Mouse (Mus musculus) neural tube, embryonic 14.5 days (tissue): ENCODE measurements around the gene Mlh1. TPM values are rescaled to one million over a fixed set of nuclear protein-coding genes. Genes with fewer than 3 reads are reported as not detected.

Source experiments
- ATAC-seq: fragments of 200-750 bp; cut with Nextera tagmentation; 2 replicates; pipeline ENCODE4 v1.8.0; 2017; ENCODE audit warnings: low read depth, mild to moderate bottlenecking, moderate TSS enrichment, moderate library complexity
- H3K27ac ChIP-seq: fragments of 300-500 bp; sonication (generic); 2 replicates; pipeline ENCODE4 v1.5.1; 2014; ENCODE audit warnings: low read depth, mild to moderate bottlenecking, control low read depth, low read length, moderate library complexity, mixed read lengths
- H3K27me3 ChIP-seq: fragments of 300-500 bp; sonication (generic); 2 replicates; pipeline ENCODE4 v1.6.1; 2014; ENCODE audit warnings: low read length; ENCODE audit not compliant: control insufficient read depth, insufficient read depth
- H3K36me3 ChIP-seq: fragments of 300-500 bp; sonication (generic); 2 replicates; pipeline ENCODE4 v1.6.1; 2014; ENCODE audit warnings: low read length, mixed read lengths; ENCODE audit not compliant: control insufficient read depth, insufficient read depth
- H3K4me1 ChIP-seq: fragments of 300-500 bp; sonication (generic); 2 replicates; pipeline ENCODE4 v1.6.1; 2014; ENCODE audit warnings: low read length; ENCODE audit not compliant: control insufficient read depth, insufficient read depth
- H3K4me2 ChIP-seq: fragments of 300-500 bp; sonication (generic); 2 replicates; pipeline ENCODE4 v1.6.1; 2014; ENCODE audit warnings: mild to moderate bottlenecking, low read depth, low read length, control low read depth
- H3K4me3 ChIP-seq: fragments of 300-500 bp; sonication (generic); 2 replicates; pipeline ENCODE4 v1.5.1; 2014; ENCODE audit warnings: low read depth, low read length, control low read depth, mixed read lengths
- H3K9ac ChIP-seq: fragments of 300-500 bp; sonication (generic); replicated peaks from 2 replicates; pipeline ENCODE4 v1.6.1; 2014; ENCODE audit warnings: low read depth, mild to moderate bottlenecking, control low read depth, low read length, mixed read lengths
- H3K9me3 ChIP-seq: fragments of 300-500 bp; sonication (generic); 2 replicates; pipeline ENCODE4 v1.6.1; 2016; ENCODE audit warnings: low read length; ENCODE audit not compliant: control insufficient read depth
- WGBS: fragments of 180-500 bp; shearing (Covaris S2); extraction: QIAGEN DNeasy Blood & Tissue Kit; methylation state at CpG from one replicate; pipeline ENCODE4 v1.1.7; 2014; 5-methylcytosine and 5-hydroxymethylcytosine counted together
- polyA plus RNA-seq: library from polyadenylated mRNA; unstranded; fragments of >200 nt; fragmentation: Nextera tagmentation; extraction: Ambion mirVana; gene quantifications from 2 replicates; pipeline ENCODE4 v1.2.1, GENCODE M21; 2014

Gene Mlh1
- polyA plus RNA-seq, 1 experiment from 2014 or later: 26.5 TPM

DNA sequence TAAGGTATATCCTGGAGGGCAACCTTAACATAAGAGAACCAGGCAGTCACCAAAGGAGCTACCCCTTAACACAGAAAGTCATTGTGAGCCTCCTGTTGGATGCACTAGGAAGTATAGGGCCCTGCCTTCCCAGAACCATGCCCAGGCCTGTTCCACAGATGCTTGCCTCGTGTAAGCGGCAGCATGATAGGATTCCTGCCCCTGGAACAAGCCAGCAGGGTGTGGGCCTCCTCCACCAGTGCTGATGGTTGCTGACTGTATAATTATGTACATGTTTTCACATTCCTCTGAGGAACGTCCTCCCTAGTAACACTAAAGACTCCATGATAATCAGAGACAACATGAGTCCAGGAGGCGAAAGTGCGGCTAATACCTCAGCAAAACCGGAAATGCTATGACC, 28.2 kb downstream of the Mlh1 start:
- WGBS: 88% methylated on average over 6 of the region's 6 CpGs
- Histone ChIP-seq H3K36me3 (peaks cover 30% of the 10 kb centered on the region), H3K9ac (no peak overlapping the region), H3K27ac (no peak overlapping the region), H3K27me3 (no peaks in the 10 kb centered on the region), H3K9me3 (no peaks in the 10 kb centered on the region), H3K4me3 (no peak overlapping the region), H3K4me2 (no peak overlapping the region), H3K4me1 (no peaks in the 10 kb centered on the region)
- ATAC-seq: no peak

DNA sequence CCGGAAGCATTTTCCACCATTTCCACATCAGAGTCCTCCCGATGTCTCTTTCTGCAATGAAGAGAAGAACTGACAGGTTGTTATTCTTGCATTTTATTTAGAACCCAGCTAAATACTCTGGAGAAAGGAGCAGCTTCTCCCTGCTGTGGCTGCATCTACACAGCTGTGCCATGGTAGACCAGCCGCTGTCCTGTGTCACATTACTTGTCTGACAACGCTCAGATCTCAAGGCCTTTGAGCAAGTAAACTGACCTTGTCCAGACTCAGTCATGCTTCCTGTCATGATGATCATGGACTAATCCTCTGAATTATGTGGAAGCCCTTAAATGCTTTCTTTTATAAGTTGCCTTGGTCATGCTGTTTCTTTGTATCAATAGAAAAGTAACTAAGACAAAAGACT, 31.8 kb downstream of the Mlh1 start:
- H3K36me3 ChIP-seq: peaks cover 22% of the 10 kb centered on the region
- no peak overlapping the region for H3K27ac ChIP-seq
- 85% methylated on average over 4 of the region's 4 CpGs for WGBS
- H3K9me3 ChIP-seq: no peaks in the 10 kb centered on the region
- H3K4me2 ChIP-seq: no peak overlapping the region
- H3K9ac ChIP-seq: no peak overlapping the region
- H3K27me3 ChIP-seq: no peaks in the 10 kb centered on the region
- no peaks in the 10 kb centered on the region for H3K4me1 ChIP-seq
- no peak for ATAC-seq
- H3K4me3 ChIP-seq: no peak overlapping the region

DNA sequence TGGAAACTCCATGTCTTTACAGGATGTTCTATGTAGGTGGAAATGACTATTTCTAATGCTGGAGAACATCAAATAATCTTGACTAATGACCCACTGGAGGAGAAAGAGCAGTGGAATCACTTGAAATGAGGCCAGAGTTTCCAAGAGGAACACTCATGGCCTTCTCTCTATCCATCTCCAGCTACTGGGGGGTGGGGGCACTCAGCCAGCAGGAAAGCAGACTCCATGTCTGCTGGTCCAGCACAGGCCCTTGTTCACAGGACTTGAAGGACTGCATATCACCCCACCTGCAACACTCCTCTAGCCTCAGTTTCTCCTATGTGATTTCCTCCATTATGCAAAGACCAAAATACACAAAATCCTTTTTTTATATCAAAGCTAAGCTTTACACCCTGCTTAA, 33.9 kb downstream of the Mlh1 start:
- Histone ChIP-seq H3K36me3 (peaks cover 25% of the 10 kb centered on the region), H3K4me2 (no peak overlapping the region), H3K4me3 (no peak overlapping the region), H3K27ac (no peak overlapping the region), H3K27me3 (no peaks in the 10 kb centered on the region), H3K9me3 (no peaks in the 10 kb centered on the region), H3K4me1 (no peaks in the 10 kb centered on the region), H3K9ac (no peak overlapping the region)
- no peak for ATAC-seq

DNA sequence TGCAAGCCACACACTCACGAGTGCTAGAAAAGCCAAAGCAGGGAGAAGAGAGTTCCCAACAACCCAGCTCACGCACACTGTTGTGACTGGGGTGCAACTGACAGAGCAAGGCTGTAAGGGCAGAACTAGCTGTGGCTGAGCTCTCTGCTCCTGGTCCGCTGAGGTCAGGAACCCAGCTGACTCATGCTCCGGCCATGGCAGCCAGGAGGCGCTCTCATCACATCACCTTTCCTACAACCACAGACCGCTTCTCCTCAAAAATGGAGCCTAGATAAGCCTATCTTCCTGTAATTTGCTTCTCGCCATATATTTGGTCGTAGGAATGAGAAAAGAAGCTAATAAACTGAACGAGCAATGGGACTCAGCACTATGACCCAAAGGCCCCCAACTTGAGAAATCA, 36.9 kb downstream of the Mlh1 start:
- Histone ChIP-seq H3K4me1 (no peaks in the 10 kb centered on the region), H3K27ac (no peak overlapping the region), H3K9me3 (no peaks in the 10 kb centered on the region), H3K4me2 (no peak overlapping the region), H3K9ac (no peak overlapping the region), H3K4me3 (no peak overlapping the region), H3K27me3 (no peaks in the 10 kb centered on the region), H3K36me3 (peaks cover 21% of the 10 kb centered on the region)
- no peak for ATAC-seq
- 92% methylated on average over 9 of the region's 9 CpGs for WGBS

DNA sequence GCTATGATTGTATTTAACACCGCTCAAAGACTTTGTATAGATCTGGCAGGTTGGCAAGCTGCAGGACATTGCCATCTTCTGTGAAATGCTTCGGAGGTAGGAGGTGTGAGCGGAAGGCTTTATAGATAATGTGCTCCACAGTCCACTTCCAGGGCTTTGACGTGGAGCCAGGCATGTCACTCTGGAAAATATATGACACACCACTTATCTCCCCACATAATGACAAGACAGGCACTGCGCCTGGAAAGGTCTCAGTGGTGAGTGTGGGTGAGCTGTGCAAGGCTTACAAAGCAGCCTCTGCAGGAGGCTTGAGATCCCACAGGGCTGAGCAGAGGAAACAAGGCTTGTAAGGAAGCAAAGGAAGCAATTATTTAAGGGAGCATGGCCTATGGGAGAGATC, 43.1 kb downstream of the Mlh1 start:
- Histone ChIP-seq H3K9ac (no peak overlapping the region), H3K4me2 (no peak overlapping the region), H3K27me3 (no peaks in the 10 kb centered on the region), H3K4me3 (no peak overlapping the region), H3K4me1 (no peaks in the 10 kb centered on the region), H3K36me3 (peaks cover 48% of the 10 kb centered on the region), H3K9me3 (no peaks in the 10 kb centered on the region), H3K27ac (no peak overlapping the region)
- WGBS: 75% methylated on average over 5 of the region's 5 CpGs
- no peak for ATAC-seq

DNA sequence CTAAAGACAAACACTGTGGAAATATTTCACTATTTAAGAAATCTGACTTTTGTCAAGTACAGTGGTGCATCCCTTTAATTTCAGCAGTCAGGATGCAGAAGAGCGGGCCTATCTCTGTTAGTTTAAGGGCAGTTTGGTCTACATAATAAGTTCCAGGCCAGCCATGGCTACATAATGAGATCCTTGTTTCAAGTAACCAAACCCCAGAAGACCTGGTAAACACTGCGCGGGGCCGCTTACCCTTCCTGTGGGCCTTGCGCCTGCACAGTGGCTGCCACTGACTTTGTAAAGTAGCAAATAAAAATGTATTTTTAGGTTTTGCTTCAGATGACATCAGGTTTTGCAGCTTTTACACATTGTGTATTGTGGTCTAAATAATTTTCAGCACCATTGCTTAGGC, 48.2 kb downstream of the Mlh1 start:
- H3K27ac ChIP-seq: no peak overlapping the region
- no peak overlapping the region for H3K4me2 ChIP-seq
- no peaks in the 10 kb centered on the region for H3K9me3 ChIP-seq
- H3K36me3 ChIP-seq: peaks cover 39% of the 10 kb centered on the region
- H3K4me3 ChIP-seq: no peak overlapping the region
- no peak for ATAC-seq
- H3K9ac ChIP-seq: no peak overlapping the region
- no peaks in the 10 kb centered on the region for H3K27me3 ChIP-seq
- WGBS: 96% methylated on average over 5 of the region's 5 CpGs
- no peaks in the 10 kb centered on the region for H3K4me1 ChIP-seq

DNA sequence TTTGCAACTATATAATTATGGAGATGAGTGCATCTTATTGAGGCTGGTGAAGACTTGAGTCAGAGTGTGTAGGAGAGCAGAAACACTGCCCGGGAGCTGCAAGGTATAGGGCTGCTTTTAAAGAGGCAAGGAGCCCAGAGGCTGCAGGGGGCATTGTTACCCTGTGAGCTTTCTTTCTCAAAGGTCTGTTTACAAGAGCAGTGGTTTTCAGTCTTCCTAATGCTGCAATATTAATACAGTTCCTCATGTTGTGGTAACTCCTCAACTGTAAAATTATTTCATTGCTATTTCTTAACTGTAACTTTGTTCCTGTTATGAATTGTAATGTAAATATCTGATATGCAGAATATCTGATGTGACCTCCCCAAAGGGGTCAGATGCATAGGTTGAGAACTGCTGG, 50.0 kb downstream of the Mlh1 start:
- no peaks in the 10 kb centered on the region for H3K9me3 ChIP-seq
- no peak overlapping the region for H3K4me2 ChIP-seq
- H3K36me3 ChIP-seq: peaks cover 45% of the 10 kb centered on the region
- no peak overlapping the region for H3K4me3 ChIP-seq
- H3K27me3 ChIP-seq: no peaks in the 10 kb centered on the region
- WGBS: 81% methylated on average over 1 of the region's 1 CpGs
- H3K4me1 ChIP-seq: no peaks in the 10 kb centered on the region
- H3K9ac ChIP-seq: no peak overlapping the region
- no peak for ATAC-seq
- H3K27ac ChIP-seq: no peak overlapping the region

DNA sequence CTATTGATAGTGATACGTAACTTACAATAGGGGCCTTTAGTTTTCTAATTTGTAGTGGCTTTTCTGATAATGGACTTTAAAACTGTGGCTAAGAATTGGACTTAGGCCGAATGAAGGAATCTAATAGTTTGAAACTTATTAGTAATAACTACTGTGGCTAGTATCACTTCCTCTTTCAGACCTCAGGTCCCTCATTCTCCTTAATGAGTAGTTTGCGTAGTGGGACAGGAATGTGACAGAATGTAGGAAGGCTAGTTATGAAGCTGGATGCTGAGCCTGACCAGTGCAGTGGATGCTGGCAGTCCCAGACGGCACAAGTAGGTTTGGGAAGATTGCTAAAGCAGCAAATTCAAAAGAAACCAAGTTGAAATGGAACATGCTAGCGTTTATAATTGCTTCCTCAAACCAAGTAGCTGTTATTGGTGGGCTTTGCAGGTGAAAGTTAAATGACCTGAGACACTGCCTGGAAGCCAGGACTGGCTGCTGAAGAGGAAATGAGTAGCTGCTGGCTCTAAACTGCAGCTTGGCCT, 51.0 kb downstream of the Mlh1 start:
- Histone ChIP-seq H3K9ac (no peak overlapping the region), H3K36me3 (peaks cover 41% of the 10 kb centered on the region), H3K4me2 (no peak overlapping the region), H3K9me3 (no peaks in the 10 kb centered on the region), H3K27ac (no peak overlapping the region), H3K4me1 (no peaks in the 10 kb centered on the region), H3K27me3 (no peaks in the 10 kb centered on the region), H3K4me3 (no peak overlapping the region)
- ATAC-seq: no peak
- 96% methylated on average over 5 of the region's 5 CpGs for WGBS

DNA sequence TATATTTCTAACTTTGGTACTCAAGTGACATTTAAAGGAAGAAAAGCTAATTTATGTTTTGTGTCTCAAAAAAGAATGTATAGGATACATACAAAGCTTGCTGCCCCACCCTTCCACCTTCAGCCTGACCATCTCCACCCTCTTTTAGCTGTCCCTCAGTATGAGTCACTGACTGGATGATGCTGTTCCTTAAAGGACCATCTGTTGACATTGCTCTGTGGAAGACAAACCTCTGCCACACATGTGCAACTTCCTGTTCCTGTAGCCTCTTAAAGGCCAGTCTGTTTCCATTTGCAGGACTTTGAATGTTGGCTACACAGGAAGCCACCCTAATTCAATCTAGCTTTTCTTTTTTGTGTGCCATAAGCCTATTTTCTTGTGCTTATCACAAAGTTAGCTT, 55.2 kb downstream of the Mlh1 start:
- no peaks in the 10 kb centered on the region for H3K27me3 ChIP-seq
- no peak overlapping the region for H3K4me3 ChIP-seq
- H3K9me3 ChIP-seq: no peaks in the 10 kb centered on the region
- no peak overlapping the region for H3K27ac ChIP-seq
- no peak overlapping the region for H3K4me2 ChIP-seq
- no peaks in the 10 kb centered on the region for H3K4me1 ChIP-seq
- no peak overlapping the region for H3K9ac ChIP-seq
- ATAC-seq: no peak
- H3K36me3 ChIP-seq: peaks cover 17% of the 10 kb centered on the region; the same call in 1 of the 2 replicates

DNA sequence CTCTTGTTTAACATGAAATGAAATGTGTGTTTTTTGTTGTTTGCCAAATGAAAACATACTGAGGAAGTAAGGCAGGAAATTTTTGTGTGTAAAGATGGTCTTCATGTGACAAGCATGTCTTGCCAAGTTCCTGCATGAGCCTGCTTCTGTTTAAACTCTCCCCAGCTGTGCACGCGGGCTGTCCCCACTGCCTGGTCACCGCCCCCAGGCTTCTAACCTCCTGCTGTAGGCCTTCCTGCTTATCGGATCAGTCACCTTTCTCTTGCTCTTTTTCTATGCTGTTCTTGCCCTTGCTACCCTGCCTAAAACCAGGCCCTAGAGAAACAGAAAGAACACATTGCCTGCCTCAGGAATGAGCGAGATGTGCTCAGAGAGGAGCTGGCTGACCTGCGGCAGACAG, 58.1 kb downstream of the Mlh1 start:
- Histone ChIP-seq H3K4me2 (no peak overlapping the region), H3K27ac (no peak overlapping the region), H3K4me1 (no peaks in the 10 kb centered on the region), H3K27me3 (no peaks in the 10 kb centered on the region), H3K9me3 (no peaks in the 10 kb centered on the region), H3K4me3 (no peak overlapping the region), H3K36me3 (peaks cover 9% of the 10 kb centered on the region; the same call in 1 of the 2 replicates), H3K9ac (no peak overlapping the region)
- 89% methylated on average over 6 of the region's 6 CpGs for WGBS
- ATAC-seq: no peak
